Mouse (Mus musculus): ENCODE results near the gene Gtf2f1. TPM values are rescaled to one million over a fixed set of nuclear protein-coding genes. Genes with fewer than 3 reads are reported as not detected.

Gene Gtf2f1
- 2.0 TPM for polyA plus RNA-seq (2014; fragmentation: Illumina TruSeq; extraction: RNeasy Lipid Tissue Mini Kit (QIAGEN cat#74804); ENCODE audit: low read depth, low replicate concordance)

GRCm38 (mm10) chr17:57011236-57012141 is at the start of gene Gtf2f1, which contains the start of gene Gm17949:
Gtf2f1 (minus strand) TSS chr17:57011288.
Gm17949 (plus strand) TSS chr17:57011469.

GRCm38 (mm10) chr17:57059486-57059977 is 48.4 kb upstream of the Gtf2f1 start, which contains the start of gene Slc25a23:
Slc25a23 (minus strand) TSS chr17:57059863.

GRCm38 (mm10) chr17:57058891-57059485 is 47.9 kb upstream of the Gtf2f1 start, which contains the start of gene Crb3:
Crb3 (plus strand) TSS chr17:57059105.

GRCm38 (mm10) chr17:57041554-57041953 is 30.5 kb upstream of the Gtf2f1 start, which contains the start of gene Slc25a41:
Slc25a41 (minus strand) TSS chr17:57041654.

DNA sequence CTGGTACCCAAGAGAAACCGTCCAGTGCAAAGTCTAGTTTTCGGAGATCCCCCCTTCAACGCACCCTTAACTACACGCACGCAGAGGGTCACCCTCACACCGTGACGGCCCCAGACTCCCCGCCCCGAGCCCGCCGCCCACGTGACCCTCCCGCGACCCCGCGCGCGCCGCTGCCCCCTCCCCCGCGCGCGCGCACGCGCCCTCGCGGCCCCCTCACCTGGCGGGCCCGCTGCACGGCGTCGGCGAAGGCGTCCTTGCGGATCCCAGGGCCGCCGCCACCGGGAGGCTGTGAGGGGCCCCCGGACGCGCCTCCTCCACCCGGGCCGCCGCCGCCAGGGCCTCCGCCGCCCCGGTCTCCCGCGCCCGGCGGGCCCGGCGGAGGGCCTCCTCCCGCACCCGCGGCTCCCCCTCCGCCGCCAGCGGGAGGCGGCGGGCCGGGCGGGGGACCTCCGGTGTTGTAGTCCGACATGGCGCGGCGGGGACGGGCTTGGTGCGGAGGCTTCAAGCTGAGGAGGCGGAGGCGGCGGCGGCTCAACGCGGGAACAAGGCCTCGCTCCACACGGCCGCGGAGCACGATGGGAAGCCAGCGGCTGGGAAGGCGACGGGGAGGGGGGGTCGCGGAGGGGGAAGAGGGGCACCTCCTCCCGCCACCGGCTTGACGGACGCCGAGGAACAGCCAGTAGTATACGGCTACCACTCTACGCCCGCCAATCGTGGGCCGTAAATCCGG is 20.0 kb upstream of the Gtf2f1 start, which contains the start of gene Khsrp:
Gene Khsrp, minus strand, starts transcription at position 592 of the 730 bp plus-strand sequence.

GRCm38 (mm10) chr17:56999968-57000609 is 11.0 kb downstream of the Gtf2f1 start, which contains the start of gene Pspn:
Pspn (minus strand) TSS chr17:57000018.

DNA sequence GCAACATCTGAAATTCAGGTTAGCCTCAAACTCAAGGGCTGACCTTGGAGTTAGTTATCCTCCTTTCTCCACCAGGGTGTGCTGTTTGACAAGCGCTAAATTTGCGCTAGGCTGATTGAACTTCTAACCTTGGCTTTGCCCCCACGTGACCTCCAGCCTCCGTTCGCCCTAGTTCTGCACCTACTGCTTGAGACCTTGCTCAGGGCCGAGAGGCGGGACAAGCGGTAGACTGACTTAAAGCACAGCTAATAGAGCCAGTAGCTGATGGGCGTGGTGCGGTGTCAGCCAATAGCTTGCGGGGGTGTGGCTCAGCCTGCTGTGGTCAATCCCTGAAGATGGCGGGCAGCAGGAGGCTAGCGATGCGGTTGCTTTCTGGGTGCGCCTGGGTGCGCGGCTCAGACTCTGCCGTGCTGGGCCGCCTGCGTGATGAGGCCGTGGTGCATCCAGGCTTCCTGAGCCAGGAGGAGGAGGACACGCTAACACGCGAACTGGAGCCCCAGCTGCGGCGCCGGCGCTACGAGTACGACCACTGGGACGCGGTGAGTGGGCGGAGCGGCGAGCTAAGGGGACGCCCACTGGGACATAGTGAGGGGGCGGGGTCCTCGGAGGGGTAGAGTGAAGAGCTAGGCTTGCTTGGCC is 13.9 kb downstream of the Gtf2f1 start, which contains the start of gene Alkbh7:
Gene Alkbh7, plus strand, starts transcription at position 311 of the 639 bp plus-strand sequence.

DNA sequence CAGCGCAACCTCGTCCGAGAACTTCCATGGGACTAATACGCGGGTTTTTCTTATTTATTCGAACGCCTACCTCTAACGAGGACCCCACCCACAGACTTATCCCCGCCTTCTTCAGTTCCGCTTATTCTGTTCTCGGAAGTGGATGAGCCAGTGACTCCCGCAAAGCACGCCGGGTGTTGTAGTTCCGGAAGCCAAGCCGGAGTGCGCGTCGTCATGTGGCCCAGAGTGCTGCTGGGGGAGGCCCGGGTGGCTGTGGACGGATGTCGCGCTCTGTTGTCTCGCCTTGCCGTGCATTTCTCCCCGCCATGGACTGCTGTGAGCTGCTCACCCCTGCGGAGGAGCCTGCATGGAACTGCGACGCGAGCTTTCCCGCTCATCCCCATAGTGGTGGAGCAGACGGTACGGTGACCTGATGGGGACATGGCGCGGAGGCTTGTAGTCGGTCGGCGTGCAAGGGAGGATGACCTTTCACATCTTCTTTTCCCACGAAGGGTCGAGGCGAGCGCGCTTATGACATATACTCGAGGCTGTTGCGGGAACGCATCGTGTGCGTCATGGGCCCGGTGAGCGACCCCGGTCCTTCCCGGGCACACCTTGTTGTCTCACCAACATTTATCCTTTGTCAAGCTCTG is 20.9 kb downstream of the Gtf2f1 start, which contains the start of gene Clpp:
Gene Clpp, plus strand, starts transcription at position 191 of the 632 bp plus-strand sequence.

GRCm38 (mm10) chr17:56982013-56982412 is 29.1 kb downstream of the Gtf2f1 start, which contains the start of gene Acer1:
Acer1 (minus strand) TSS chr17:56982126.

Other genes starting within 250 kb of the Gtf2f1 start
- 1.8 TPM for gene Dus3l, start 246.5 kb downstream of the Gtf2f1 start, polyA plus RNA-seq (2014; fragmentation: Illumina TruSeq; extraction: RNeasy Lipid Tissue Mini Kit (QIAGEN cat#74804); ENCODE audit: low read depth, low replicate concordance)
- gene Prr22, start 241.0 kb downstream of the Gtf2f1 start, polyA plus RNA-seq (2014; fragmentation: Illumina TruSeq; extraction: RNeasy Lipid Tissue Mini Kit (QIAGEN cat#74804); ENCODE audit: low read depth, low replicate concordance), result not detected
- gene Rfx2, start 180.3 kb downstream of the Gtf2f1 start, polyA plus RNA-seq (2014; fragmentation: Illumina TruSeq; extraction: RNeasy Lipid Tissue Mini Kit (QIAGEN cat#74804); ENCODE audit: low read depth, low replicate concordance), result 0.38 TPM
- not detected for gene Acsbg2, start 136.8 kb downstream of the Gtf2f1 start, polyA plus RNA-seq (2014; fragmentation: Illumina TruSeq; extraction: RNeasy Lipid Tissue Mini Kit (QIAGEN cat#74804); ENCODE audit: low read depth, low replicate concordance)
- gene 1700061G19Rik, start 135.8 kb downstream of the Gtf2f1 start, polyA plus RNA-seq (2014; fragmentation: Illumina TruSeq; extraction: RNeasy Lipid Tissue Mini Kit (QIAGEN cat#74804); ENCODE audit: low read depth, low replicate concordance), result not detected
- 1.1 TPM for gene Mllt1, start 75.9 kb downstream of the Gtf2f1 start, polyA plus RNA-seq (2014; fragmentation: Illumina TruSeq; extraction: RNeasy Lipid Tissue Mini Kit (QIAGEN cat#74804); ENCODE audit: low read depth, low replicate concordance)
- gene Acer1, start 29.2 kb downstream of the Gtf2f1 start, polyA plus RNA-seq (2014; fragmentation: Illumina TruSeq; extraction: RNeasy Lipid Tissue Mini Kit (QIAGEN cat#74804); ENCODE audit: low read depth, low replicate concordance), result 34.9 TPM
- gene Clpp, start 21.0 kb downstream of the Gtf2f1 start, polyA plus RNA-seq (2014; fragmentation: Illumina TruSeq; extraction: RNeasy Lipid Tissue Mini Kit (QIAGEN cat#74804); ENCODE audit: low read depth, low replicate concordance), result 1.6 TPM
- gene Alkbh7, start 13.9 kb downstream of the Gtf2f1 start, polyA plus RNA-seq (2014; fragmentation: Illumina TruSeq; extraction: RNeasy Lipid Tissue Mini Kit (QIAGEN cat#74804); ENCODE audit: low read depth, low replicate concordance), result 3.2 TPM
- gene Pspn, start 11.3 kb downstream of the Gtf2f1 start, polyA plus RNA-seq (2014; fragmentation: Illumina TruSeq; extraction: RNeasy Lipid Tissue Mini Kit (QIAGEN cat#74804); ENCODE audit: low read depth, low replicate concordance), result not detected
- not detected for gene Gm17949, start 181 bp upstream of the Gtf2f1 start, polyA plus RNA-seq (2014; fragmentation: Illumina TruSeq; extraction: RNeasy Lipid Tissue Mini Kit (QIAGEN cat#74804); ENCODE audit: low read depth, low replicate concordance)
- 8.6 TPM for gene Khsrp, start 20.2 kb upstream of the Gtf2f1 start, polyA plus RNA-seq (2014; fragmentation: Illumina TruSeq; extraction: RNeasy Lipid Tissue Mini Kit (QIAGEN cat#74804); ENCODE audit: low read depth, low replicate concordance)
- not detected for gene Slc25a41, start 30.4 kb upstream of the Gtf2f1 start, polyA plus RNA-seq (2014; fragmentation: Illumina TruSeq; extraction: RNeasy Lipid Tissue Mini Kit (QIAGEN cat#74804); ENCODE audit: low read depth, low replicate concordance)
- 38.8 TPM for gene Crb3, start 47.8 kb upstream of the Gtf2f1 start, polyA plus RNA-seq (2014; fragmentation: Illumina TruSeq; extraction: RNeasy Lipid Tissue Mini Kit (QIAGEN cat#74804); ENCODE audit: low read depth, low replicate concordance)
- 6.9 TPM for gene Slc25a23, start 48.6 kb upstream of the Gtf2f1 start, polyA plus RNA-seq (2014; fragmentation: Illumina TruSeq; extraction: RNeasy Lipid Tissue Mini Kit (QIAGEN cat#74804); ENCODE audit: low read depth, low replicate concordance)
- 5.6 TPM for gene Dennd1c, start 67.2 kb upstream of the Gtf2f1 start, polyA plus RNA-seq (2014; fragmentation: Illumina TruSeq; extraction: RNeasy Lipid Tissue Mini Kit (QIAGEN cat#74804); ENCODE audit: low read depth, low replicate concordance)
- 1.0 TPM for gene Tubb4a, start 76.5 kb upstream of the Gtf2f1 start, polyA plus RNA-seq (2014; fragmentation: Illumina TruSeq; extraction: RNeasy Lipid Tissue Mini Kit (QIAGEN cat#74804); ENCODE audit: low read depth, low replicate concordance)
- gene Tnfsf9, start 94.0 kb upstream of the Gtf2f1 start, polyA plus RNA-seq (2014; fragmentation: Illumina TruSeq; extraction: RNeasy Lipid Tissue Mini Kit (QIAGEN cat#74804); ENCODE audit: low read depth, low replicate concordance), result 0.47 TPM
- gene Cd70, start 138.5 kb upstream of the Gtf2f1 start, polyA plus RNA-seq (2014; fragmentation: Illumina TruSeq; extraction: RNeasy Lipid Tissue Mini Kit (QIAGEN cat#74804); ENCODE audit: low read depth, low replicate concordance), result not detected
- gene Tnfsf14, start 182.9 kb upstream of the Gtf2f1 start, polyA plus RNA-seq (2014; fragmentation: Illumina TruSeq; extraction: RNeasy Lipid Tissue Mini Kit (QIAGEN cat#74804); ENCODE audit: low read depth, low replicate concordance), result not detected
- 48.2 TPM for gene C3, start 216.8 kb upstream of the Gtf2f1 start, polyA plus RNA-seq (2014; fragmentation: Illumina TruSeq; extraction: RNeasy Lipid Tissue Mini Kit (QIAGEN cat#74804); ENCODE audit: low read depth, low replicate concordance)
- 2.0 TPM for gene Gpr108, start 237.2 kb upstream of the Gtf2f1 start, polyA plus RNA-seq (2014; fragmentation: Illumina TruSeq; extraction: RNeasy Lipid Tissue Mini Kit (QIAGEN cat#74804); ENCODE audit: low read depth, low replicate concordance)
- gene Trip10, start 238.2 kb upstream of the Gtf2f1 start, polyA plus RNA-seq (2014; fragmentation: Illumina TruSeq; extraction: RNeasy Lipid Tissue Mini Kit (QIAGEN cat#74804); ENCODE audit: low read depth, low replicate concordance), result 6.3 TPM

Data from sigmoid colon, adult 10 weeks (tissue).